Mouse (Mus musculus) left cerebral cortex, adult 2 months (tissue): ENCODE results near the gene Vps53. TPM values are rescaled to one million over a fixed set of nuclear protein-coding genes. Genes with fewer than 3 reads are reported as not detected.

Experiments
- DNase-seq, 2 experiments: peaks; one replicate each; pipeline ENCODE4 v3.0.0; 2021 to 2022; ENCODE audit warnings: low spot score in 2 of 2, mixed read lengths in 1 of 2; ENCODE audit errors: extremely low spot score in 1 of 2
- H3K27ac ChIP-seq: fragments of 200-600 bp; 2 replicates; pipeline ENCODE4 v1.8.1; 2022
- H3K4me3 ChIP-seq: fragments of 200-600 bp; 2 replicates; pipeline ENCODE4 v1.8.1; 2022
- CTCF ChIP-seq: fragments of 200-600 bp; IDR thresholded peaks from 2 replicates; pipeline ENCODE4 v1.8.1; 2022; ENCODE audit warnings: antibody characterized with exemption, mild to moderate bottlenecking, moderate library complexity
- intact Hi-C: fragments of 180-260 bp; cut with DNase I; formaldehyde crosslinking; loops from one replicate; pipeline ENCODE4 v1.15.1; 2025
- total RNA-seq, 2 experiments: library from RNA; stranded (reverse); gene quantifications; 2 replicates each; pipeline ENCODE4 v1.2.3; 2021

Vps53 gene
- total RNA-seq, 2 experiments from 2014 or later = 85.1 to 85.3 TPM

DNA sequence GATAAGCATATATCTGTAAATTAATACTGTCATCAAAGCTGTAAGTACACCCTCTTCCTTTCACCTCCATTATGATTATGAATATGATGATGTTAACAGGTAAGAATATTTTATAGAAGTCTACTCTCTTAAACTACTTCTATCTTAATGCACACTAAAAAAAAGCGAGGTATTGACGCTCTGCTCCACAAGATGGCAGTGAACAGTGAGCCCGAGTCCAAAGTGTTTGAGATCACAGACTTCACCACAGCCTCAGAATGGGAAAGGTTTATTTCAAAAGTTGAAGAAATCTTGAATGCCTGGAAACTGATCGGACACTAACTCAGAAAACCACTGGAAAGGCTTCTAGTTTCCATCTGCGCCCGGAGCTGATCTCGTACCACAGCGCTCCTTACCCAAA, 85.8 kb downstream of the Vps53 start:
- peak; percentile 40 for TF ChIP-seq CTCF
- Histone ChIP-seq H3K4me3 (no peak overlapping the region), H3K27ac (no peak overlapping the region)
- intact Hi-C loops = no loop called here
- DNase-seq = no peak

DNA sequence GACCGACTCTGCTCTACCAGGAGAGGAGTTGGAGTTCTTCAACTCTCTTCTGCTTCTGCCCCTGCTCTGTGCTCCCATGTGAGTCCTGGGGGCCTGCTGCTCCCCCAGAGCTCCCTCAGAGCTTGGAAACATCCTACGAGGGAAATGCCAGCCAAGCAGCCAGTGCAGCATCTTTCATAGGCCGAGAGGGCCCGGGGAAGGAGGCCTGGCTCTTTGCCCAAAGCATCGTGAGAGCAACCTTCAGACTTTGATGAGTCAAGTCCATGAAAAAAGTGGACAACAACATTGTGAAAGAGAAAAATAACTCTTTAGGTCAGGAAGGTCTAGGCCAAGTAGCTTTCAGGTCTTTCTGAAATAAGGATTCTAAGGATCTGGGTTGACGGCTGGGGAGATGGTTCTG, 89.7 kb downstream of the Vps53 start:
- Histone ChIP-seq H3K27ac (no peak overlapping the region), H3K4me3 (no peak overlapping the region)
- TF ChIP-seq CTCF = no peak
- intact Hi-C loops = loop anchor here (5.0 kb wide), 1 partner anchor 78 kb away; no protein-coding TSS in a partner anchor
- DNase-seq = no peak

DNA sequence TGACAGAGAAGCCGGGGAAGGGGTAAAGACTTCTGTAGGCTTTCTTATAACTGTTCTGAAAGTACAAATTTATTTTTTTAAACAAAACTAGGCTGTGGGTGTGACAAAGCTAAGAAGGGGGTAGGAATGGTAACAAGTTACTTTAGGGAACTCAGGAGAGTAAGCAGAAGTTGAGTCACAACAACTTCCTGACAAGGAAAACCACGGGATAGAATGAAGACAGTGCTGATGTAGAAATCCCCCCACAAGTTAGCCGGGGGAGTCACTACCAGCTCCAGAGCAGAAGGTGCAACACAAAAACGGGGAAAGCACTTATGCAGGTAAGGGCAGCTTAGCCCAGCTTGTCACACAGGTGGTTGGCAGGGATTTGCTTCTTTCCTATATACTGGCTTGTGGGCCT, 90.9 kb downstream of the Vps53 start:
- intact Hi-C loops = loop anchor here (5.0 kb wide), 1 partner anchor 79 kb away; no protein-coding TSS in a partner anchor
- Histone ChIP-seq H3K4me3 (no peak overlapping the region), H3K27ac (no peak overlapping the region)
- no peak for TF ChIP-seq CTCF
- DNase-seq = no peak

DNA sequence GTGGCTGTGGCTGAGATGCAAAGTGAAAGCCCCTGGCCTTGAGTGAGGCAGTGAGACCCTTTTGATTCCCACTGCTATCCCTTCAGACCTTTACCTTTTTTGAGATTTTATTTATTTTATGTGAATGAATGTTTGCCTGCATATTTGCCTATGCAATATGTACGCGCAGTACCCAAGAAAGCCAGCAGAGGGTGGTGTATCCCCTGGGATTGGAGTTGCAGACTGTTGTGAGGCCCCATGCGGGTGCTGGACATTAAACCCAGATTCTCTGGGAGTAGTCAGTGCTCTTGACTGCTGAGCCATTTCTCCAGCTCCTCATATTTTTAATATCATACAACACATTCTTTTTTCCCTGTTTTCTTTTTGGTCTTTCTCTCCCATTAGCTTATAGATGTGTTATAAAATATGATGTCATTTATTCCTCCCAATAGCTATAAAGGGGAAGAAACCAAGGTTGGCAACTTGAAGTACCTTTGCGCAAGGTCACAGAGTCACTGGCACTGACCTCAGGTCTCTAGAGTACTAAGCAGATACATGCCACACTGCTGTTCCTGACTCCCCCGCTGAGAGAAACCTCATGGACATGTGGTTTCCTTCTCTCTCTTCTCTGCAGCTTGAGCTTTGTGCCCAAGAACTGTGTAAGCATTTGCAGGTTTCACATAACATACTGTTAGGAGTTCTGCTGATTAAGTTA, 93.4 kb downstream of the Vps53 start:
- Histone ChIP-seq H3K27ac (no peak overlapping the region), H3K4me3 (no peak overlapping the region)
- intact Hi-C loops = loop anchor here (5.0 kb wide), 1 partner anchor 81 kb away; no protein-coding TSS in a partner anchor
- TF ChIP-seq CTCF = peak; percentile 74
- DNase-seq = peak in 1 of 2 experiments; percentile 23

DNA sequence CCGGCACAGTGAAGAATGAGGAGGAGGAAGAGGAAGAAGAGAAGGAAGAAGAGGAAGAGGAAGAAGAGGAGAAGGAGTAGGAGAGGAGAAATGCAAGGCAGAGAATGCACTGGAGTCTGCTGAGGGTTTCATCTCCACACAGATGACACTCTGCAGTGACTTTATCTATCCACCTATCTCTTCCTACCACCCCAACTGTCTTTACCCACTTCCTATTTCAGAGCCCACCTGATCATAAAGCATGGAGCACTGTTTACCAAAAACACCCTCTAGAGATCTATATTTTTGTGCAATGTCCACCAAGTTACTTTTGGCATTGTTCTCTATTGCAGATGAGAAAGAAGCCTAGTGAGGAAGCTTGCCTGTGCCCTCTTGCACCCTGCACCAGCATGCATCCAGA, 94.5 kb downstream of the Vps53 start:
- no peak for DNase-seq
- Histone ChIP-seq H3K4me3 (no peak overlapping the region), H3K27ac (no peak overlapping the region)
- intact Hi-C loops = loop anchor here (5.0 kb wide), 1 partner anchor 82 kb away; no protein-coding TSS in a partner anchor
- no peak for TF ChIP-seq CTCF

DNA sequence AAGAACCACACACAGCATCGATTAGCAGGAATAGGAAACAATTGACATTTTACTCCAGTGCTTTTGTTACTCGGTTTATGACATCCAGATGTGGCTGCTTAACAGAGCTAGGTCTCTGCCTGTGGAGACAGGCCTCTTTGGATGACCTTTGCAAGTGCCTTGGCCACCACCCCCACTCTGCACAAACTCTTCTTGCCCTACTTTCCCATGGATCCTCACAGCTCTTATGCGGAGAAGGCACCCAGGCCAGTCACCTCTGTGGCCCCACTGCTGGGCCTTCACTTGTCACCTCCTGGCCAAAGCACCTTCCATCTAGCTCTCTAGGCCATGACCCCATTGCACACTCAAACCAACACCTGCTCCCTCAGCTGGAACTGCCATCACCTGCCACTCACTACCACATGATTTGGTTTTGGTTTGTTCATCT, 95.5 kb downstream of the Vps53 start:
- no peak overlapping the region for H3K27ac ChIP-seq
- no peak for DNase-seq
- intact Hi-C loops = no loop called here
- no peak for TF ChIP-seq CTCF
- no peak overlapping the region for H3K4me3 ChIP-seq

DNA sequence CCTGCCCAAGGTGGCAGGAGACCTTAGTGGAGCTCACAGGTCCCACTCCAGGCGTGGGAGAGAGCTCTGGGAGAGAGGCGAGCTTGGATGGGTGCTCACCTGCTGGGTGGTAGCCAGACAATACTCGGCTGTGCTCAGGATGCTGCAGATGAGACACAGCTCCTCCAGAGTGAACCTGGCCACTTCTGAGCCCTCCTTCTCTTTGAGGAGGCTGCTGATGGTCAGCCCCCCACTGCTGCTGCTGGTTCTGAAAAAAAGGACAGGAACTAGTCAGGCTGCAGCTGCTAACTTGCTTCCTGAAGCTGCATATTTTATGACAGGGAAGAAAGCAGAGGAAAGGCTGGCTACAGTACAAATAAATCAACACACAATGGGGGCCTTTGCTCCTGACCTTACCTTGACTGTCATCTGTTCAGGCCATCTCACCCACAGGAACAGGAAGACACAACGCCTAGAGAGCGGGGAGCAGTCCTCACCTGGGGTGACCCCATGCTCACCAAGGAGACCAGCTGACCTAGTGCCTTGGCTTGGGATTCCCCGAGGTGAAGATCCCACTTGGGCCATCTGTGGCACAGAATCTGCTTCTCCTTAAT, 98.3 kb downstream of the Vps53 start:
- no peak for DNase-seq
- TF ChIP-seq CTCF = no peak
- no peak overlapping the region for H3K27ac ChIP-seq
- intact Hi-C loops = no loop called here
- no peak overlapping the region for H3K4me3 ChIP-seq

DNA sequence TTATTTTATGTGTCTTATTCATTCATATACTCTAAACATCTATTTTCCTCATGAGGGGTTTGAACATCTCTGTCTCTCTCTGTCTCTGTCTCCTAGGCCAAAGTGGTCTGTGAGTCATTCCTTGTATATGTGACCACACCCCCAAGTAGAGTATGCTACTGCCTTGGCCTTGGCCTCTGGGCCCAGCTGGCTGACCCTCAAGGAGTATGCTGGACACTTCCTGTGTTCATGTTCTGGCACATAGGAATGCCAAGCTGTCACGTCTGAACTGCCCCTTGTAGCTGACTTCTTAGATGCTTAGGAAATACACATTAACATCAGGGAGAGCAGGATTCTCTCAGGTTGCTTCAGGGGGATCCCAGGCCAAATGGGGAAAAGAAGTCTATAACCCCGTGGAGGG, 99.2 kb downstream of the Vps53 start:
- Histone ChIP-seq H3K4me3 (no peak overlapping the region), H3K27ac (no peak overlapping the region)
- no peak for TF ChIP-seq CTCF
- intact Hi-C loops = no loop called here
- no peak for DNase-seq

DNA sequence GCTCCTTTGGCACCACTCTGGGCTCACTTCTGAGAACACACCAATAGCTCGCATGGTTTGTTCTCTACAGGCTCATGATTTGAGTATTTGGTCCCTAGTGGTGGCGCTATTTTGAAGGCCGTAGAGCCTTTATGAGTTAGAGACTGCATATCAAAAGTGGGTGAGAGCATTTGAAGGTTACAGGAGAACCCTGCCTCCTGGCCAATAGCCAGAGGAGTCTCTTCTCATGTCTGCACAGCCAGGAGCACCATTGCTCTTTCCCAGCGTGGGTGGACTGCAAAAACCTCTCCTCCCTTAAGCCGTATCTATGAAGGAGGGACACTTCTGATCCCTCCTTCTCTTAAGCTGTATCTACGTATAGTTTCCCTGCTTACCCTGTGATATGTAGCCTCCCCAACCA, 102.1 kb downstream of the Vps53 start:
- DNase-seq = no peak
- intact Hi-C loops = no loop called here
- no peak overlapping the region for H3K4me3 ChIP-seq
- H3K27ac ChIP-seq = no peak overlapping the region
- TF ChIP-seq CTCF = no peak

DNA sequence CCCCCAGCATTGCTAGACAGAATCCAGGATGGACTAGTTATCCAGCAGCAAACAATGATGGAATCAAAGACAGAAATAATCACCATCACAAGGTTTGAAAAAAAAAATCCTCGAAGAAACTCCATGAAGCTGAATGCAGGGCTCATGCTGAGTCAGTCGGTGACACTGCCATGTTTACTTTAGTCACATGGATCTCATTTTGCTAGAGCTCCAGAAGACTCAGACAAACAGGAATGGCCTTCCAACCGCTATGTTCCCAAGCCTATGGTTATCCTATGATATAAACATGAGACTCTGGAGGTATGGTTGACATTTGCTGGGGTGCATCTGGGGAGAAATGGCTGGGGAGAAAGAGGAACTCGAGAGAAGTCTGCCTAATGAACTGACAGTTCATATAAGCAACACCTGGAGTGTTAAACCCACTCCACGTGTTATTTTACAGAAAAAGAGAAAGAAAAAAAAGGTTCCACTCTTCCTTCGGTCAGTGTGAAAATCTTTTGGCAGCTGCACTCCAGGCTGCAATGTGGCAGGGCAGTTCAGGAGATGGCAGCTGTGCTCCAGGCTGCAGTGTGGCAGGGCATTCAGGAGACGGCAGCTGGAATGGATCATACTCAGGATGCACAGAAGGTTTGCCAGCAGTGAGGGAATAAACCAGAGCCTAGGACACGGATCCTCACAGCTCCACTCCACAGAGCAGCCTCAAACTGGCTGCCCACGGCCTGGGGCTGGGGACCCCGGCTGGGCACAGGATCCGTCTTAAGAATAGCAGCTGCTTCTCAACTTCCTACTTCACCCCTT, 105.0 kb downstream of the Vps53 start:
- intact Hi-C loops = no loop called here
- DNase-seq = no peak
- no peak overlapping the region for H3K27ac ChIP-seq
- no peak for TF ChIP-seq CTCF
- H3K4me3 ChIP-seq = no peak overlapping the region

DNA sequence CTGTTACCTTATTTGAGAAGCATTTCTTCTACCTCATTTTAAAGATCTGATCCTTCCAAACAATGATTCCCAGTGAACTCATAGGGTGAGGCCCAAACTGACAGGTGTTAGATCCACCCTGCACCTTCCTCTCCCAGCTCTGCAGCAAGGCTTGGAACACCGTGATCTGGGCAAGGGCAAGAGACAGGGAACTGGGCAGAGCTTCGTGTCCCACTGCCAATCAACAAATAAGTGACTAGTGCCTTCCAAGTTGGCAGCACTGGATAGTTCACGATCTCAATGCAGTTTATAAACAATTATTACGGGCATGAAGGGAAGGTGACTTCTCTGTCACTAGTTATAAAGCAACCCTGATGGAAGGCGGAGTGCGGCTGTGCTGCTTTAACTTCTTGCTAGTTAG, 109.6 kb downstream of the Vps53 start:
- intact Hi-C loops = no loop called here
- TF ChIP-seq CTCF = no peak
- Histone ChIP-seq H3K4me3 (no peak overlapping the region), H3K27ac (no peak overlapping the region)
- no peak for DNase-seq

DNA sequence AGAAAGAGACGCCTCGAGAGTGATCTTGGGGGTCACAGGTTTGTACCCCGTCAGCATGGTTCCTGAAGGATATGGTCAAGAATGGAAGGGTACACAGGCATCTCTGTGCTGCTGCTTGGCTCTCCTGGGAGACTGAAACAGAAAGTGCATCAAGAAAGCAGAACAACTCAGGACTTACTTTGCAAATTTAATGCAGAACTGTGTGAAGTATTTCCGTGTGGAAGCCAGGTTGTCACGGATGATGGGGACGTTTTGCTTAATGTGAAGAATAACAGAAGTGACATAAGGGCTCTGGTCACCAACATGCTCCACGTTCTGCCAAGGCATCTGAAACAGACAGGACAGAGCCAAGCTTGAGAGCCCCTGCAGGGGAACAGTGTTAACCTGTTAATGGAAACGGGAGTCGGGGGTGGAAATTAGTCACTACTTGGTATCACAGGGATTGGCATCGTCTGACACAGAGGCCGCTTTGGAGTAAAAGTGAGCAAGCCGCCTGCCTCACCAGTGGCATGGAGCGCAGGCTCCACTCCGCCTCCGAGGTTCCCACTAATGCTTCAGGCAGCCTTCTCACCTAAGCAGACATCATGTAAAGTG, 112.8 kb downstream of the Vps53 start:
- Histone ChIP-seq H3K4me3 (no peak overlapping the region), H3K27ac (no peak overlapping the region)
- intact Hi-C loops = no loop called here
- DNase-seq = no peak
- no peak for TF ChIP-seq CTCF
